Mouse (Mus musculus): ENCODE measurements around the gene Faim. TPM values are rescaled to one million over a fixed set of nuclear protein-coding genes. Genes with fewer than 3 reads are reported as not detected.

Faim gene
- polyA plus RNA-seq, 1 experiment from 2014 or later = 16.2 TPM

DNA sequence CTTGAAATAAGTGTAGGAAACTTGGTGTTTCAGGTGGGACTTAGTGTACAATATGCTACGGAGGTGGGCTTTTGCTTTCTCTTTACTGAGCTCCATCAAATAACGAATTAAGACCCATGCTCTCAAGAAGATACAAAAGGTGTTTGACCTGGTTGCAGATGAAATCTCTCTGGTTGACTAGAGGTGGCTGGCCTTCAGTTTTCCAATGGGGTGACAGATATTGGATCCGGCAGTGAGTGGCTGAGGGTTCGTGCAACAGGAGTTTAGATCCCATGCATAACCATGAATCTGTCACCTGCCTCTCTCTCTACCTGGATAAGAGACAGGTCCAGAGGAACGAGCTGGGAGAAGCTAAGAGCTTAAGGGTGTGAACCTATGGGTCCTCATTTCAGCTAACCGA, 27.5 kb upstream of the Faim start:
- Histone ChIP-seq H3K4me3 (ENCODE audit: low read depth, low read length) (no peak overlapping the region), H3K9ac (replicated peaks) (no peak overlapping the region), H3K4me2 (ENCODE audit: low read depth, low read length) (no peak overlapping the region), H3K36me3 (replicated peaks; ENCODE audit: insufficient read depth, low read length) (no peaks in the 10 kb centered on the region), H3K9me3 (ENCODE audit: low read length) (no peaks in the 10 kb centered on the region), H3K4me1 (ENCODE audit: insufficient read depth) (peaks cover 14% of the 10 kb centered on the region), H3K27me3 (ENCODE audit: insufficient read depth, low read length) (peaks cover 99% of the 10 kb centered on the region), H3K27ac (ENCODE audit: low read depth) (no peak overlapping the region)
- WGBS (ENCODE audit: insufficient replicate concordance) = 6% methylated on average over 6 of the region's 6 CpGs
- TF ChIP-seq EP300 (IDR thresholded peaks at IDR 0.05; ENCODE audit: low read depth) = no peak
- TF ChIP-seq CTCF (IDR thresholded peaks at IDR 0.05; ENCODE audit: low read depth) = no peak
- ATAC-seq (no peak), DNase-seq (no peak)

GRCm38 (mm10) chr9:98959851-98960250, 26.3 kb upstream of the Faim start:
- DNase-seq = no peak
- H3K4me3 ChIP-seq (ENCODE audit: low read depth, low read length) = no peak overlapping the region
- 34% methylated on average over 3 of the region's 3 CpGs for WGBS (ENCODE audit: insufficient replicate concordance)
- no peak overlapping the region for H3K9ac ChIP-seq (replicated peaks)
- TF ChIP-seq EP300 (IDR thresholded peaks at IDR 0.05; ENCODE audit: low read depth) (no peak), CTCF (IDR thresholded peaks at IDR 0.05; ENCODE audit: low read depth) (no peak)
- H3K4me2 ChIP-seq (ENCODE audit: low read depth, low read length) = no peak overlapping the region
- H3K27me3 ChIP-seq (ENCODE audit: insufficient read depth, low read length) = peaks cover 97% of the 10 kb centered on the region
- H3K9me3 ChIP-seq (ENCODE audit: low read length) = no peaks in the 10 kb centered on the region
- peaks cover 14% of the 10 kb centered on the region for H3K4me1 ChIP-seq (ENCODE audit: insufficient read depth)
- no peak overlapping the region for H3K27ac ChIP-seq (ENCODE audit: low read depth)
- ATAC-seq = no peak
- H3K36me3 ChIP-seq (replicated peaks; ENCODE audit: insufficient read depth, low read length) = no peaks in the 10 kb centered on the region

- ATAC-seq = no peak
- Histone ChIP-seq H3K4me2 (ENCODE audit: low read depth, low read length) (no peak overlapping the region), H3K4me1 (ENCODE audit: insufficient read depth) (peaks cover 12% of the 10 kb centered on the region), H3K9ac (replicated peaks) (no peak overlapping the region), H3K9me3 (ENCODE audit: low read length) (no peaks in the 10 kb centered on the region), H3K4me3 (ENCODE audit: low read depth, low read length) (no peak overlapping the region), H3K36me3 (replicated peaks; ENCODE audit: insufficient read depth, low read length) (no peaks in the 10 kb centered on the region), H3K27ac (ENCODE audit: low read depth) (no peak overlapping the region), H3K27me3 (ENCODE audit: insufficient read depth, low read length) (peaks cover 97% of the 10 kb centered on the region)
- no peak for DNase-seq
- TF ChIP-seq CTCF (IDR thresholded peaks at IDR 0.05; ENCODE audit: low read depth) (peak; percentile 35), EP300 (IDR thresholded peaks at IDR 0.05; ENCODE audit: low read depth) (no peak)
- 20% methylated on average over 5 of the region's 5 CpGs for WGBS (ENCODE audit: insufficient replicate concordance)
These were observed 25.8 kb upstream of the Faim start for GRCm38 (mm10) chr9:98960348-98960747.

GRCm38 (mm10) chr9:98961591-98962477, 24.3 kb upstream of the Faim start:
- no peaks in the 10 kb centered on the region for H3K4me1 ChIP-seq (ENCODE audit: insufficient read depth)
- 10% methylated on average over 22 of the region's 22 CpGs for WGBS (ENCODE audit: insufficient replicate concordance)
- no peak overlapping the region for H3K9ac ChIP-seq (replicated peaks)
- ATAC-seq (no peak), DNase-seq (no peak)
- no peak overlapping the region for H3K4me2 ChIP-seq (ENCODE audit: low read depth, low read length)
- H3K9me3 ChIP-seq (ENCODE audit: low read length) = no peaks in the 10 kb centered on the region
- H3K36me3 ChIP-seq (replicated peaks; ENCODE audit: insufficient read depth, low read length) = no peaks in the 10 kb centered on the region
- no peak overlapping the region for H3K4me3 ChIP-seq (ENCODE audit: low read depth, low read length)
- TF ChIP-seq CTCF (IDR thresholded peaks at IDR 0.05; ENCODE audit: low read depth) (no peak), EP300 (IDR thresholded peaks at IDR 0.05; ENCODE audit: low read depth) (no peak)
- H3K27me3 ChIP-seq (ENCODE audit: insufficient read depth, low read length) = peaks cover 93% of the 10 kb centered on the region
- H3K27ac ChIP-seq (ENCODE audit: low read depth) = no peak overlapping the region

DNA sequence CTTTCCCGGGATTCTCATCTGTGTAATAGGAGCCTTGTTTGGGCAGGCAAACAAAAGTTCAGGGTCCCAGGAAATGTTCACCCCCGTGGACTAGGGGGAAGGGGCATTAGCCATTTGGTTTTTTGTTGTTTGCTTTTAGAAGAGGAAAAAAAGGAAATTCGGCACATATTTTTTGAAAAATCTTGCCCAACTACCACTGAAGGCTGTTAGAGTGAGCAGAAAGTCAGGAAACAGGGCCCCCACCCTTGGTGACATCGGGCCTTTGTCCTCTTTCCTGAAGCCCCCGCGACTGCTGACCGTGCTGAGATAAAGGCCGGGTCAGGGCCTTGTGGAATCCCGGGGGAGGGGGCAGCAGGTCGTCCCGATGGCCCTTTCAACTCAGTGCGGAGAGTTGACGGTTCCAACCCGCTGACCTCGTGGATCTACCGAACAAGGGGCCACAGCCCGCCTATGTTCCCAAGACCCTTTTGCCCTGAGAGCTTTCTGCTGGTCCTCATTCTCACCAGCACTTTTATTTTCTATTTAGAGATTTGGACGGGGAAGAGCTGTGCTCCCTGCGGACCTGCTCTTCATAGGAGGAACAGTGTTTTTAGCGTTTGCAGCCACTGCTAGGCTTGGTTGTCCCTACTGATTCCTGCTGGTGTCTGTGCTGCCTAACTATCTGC, 23.6 kb upstream of the Faim start:
- H3K36me3 ChIP-seq (replicated peaks; ENCODE audit: insufficient read depth, low read length) = no peaks in the 10 kb centered on the region
- no peak for TF ChIP-seq CTCF (IDR thresholded peaks at IDR 0.05; ENCODE audit: low read depth)
- H3K4me2 ChIP-seq (ENCODE audit: low read depth, low read length) = no peak overlapping the region
- no peak overlapping the region for H3K27ac ChIP-seq (ENCODE audit: low read depth)
- H3K27me3 ChIP-seq (ENCODE audit: insufficient read depth, low read length) = peaks cover 87% of the 10 kb centered on the region
- H3K9me3 ChIP-seq (ENCODE audit: low read length) = no peaks in the 10 kb centered on the region
- no peaks in the 10 kb centered on the region for H3K4me1 ChIP-seq (ENCODE audit: insufficient read depth)
- WGBS (ENCODE audit: insufficient replicate concordance) = 3% methylated on average over 20 of the region's 20 CpGs
- H3K9ac ChIP-seq (replicated peaks) = no peak overlapping the region
- ATAC-seq (no peak), DNase-seq (no peak)
- H3K4me3 ChIP-seq (ENCODE audit: low read depth, low read length) = no peak overlapping the region

- no peak overlapping the region for H3K9ac ChIP-seq (replicated peaks)
- H3K9me3 ChIP-seq (ENCODE audit: low read length) = no peaks in the 10 kb centered on the region
- peaks cover 77% of the 10 kb centered on the region for H3K27me3 ChIP-seq (ENCODE audit: insufficient read depth, low read length)
- ATAC-seq = no peak
- no peak overlapping the region for H3K4me3 ChIP-seq (ENCODE audit: low read depth, low read length)
- DNase-seq = no peak
- no peak overlapping the region for H3K4me2 ChIP-seq (ENCODE audit: low read depth, low read length)
- WGBS (ENCODE audit: insufficient replicate concordance) = 12% methylated on average over 18 of the region's 18 CpGs
- TF ChIP-seq CTCF (IDR thresholded peaks at IDR 0.05; ENCODE audit: low read depth) (no peak), EP300 (IDR thresholded peaks at IDR 0.05; ENCODE audit: low read depth) (no peak)
- H3K4me1 ChIP-seq (ENCODE audit: insufficient read depth) = no peaks in the 10 kb centered on the region
- no peaks in the 10 kb centered on the region for H3K36me3 ChIP-seq (replicated peaks; ENCODE audit: insufficient read depth, low read length)
- H3K27ac ChIP-seq (ENCODE audit: low read depth) = no peak overlapping the region
These were observed 22.5 kb upstream of the Faim start for GRCm38 (mm10) chr9:98963661-98964060.

Measured in liver, postnatal 0 days (tissue).